Mouse (Mus musculus): ENCODE data around the gene Hnrnpc. TPM values are rescaled to one million over a fixed set of nuclear protein-coding genes. Genes with fewer than 3 reads are reported as not detected.

Gene Hnrnpc
- polyA plus RNA-seq (2012; rRNA removed): 53.7 and 58.5 TPM in 2 replicates

GRCm38 (mm10) chr14:52103856-52104676, at the start of gene Hnrnpc:
TSS of gene Hnrnpc (minus strand) at chr14:52104028.

GRCm38 (mm10) chr14:52110346-52110745, 6.5 kb upstream of the Hnrnpc start, which contains the start of gene Rpgrip1:
TSS of gene Rpgrip1 (plus strand) at chr14:52110704.

GRCm38 (mm10) chr14:52042359-52042758, 61.5 kb downstream of the Hnrnpc start, which contains the start of gene Olfr221:
TSS of gene Olfr221 (minus strand) at chr14:52042459.

Other genes starting within 250 kb of the Hnrnpc start
- 35.0 and 38.5 TPM in 2 replicates for gene Mettl17, start 219.2 kb downstream of the Hnrnpc start, polyA plus RNA-seq (2012; rRNA removed)
- 1.2 and 1.5 TPM in 2 replicates for gene Slc39a2, start 211.1 kb downstream of the Hnrnpc start, polyA plus RNA-seq (2012; rRNA removed)
- 264 and 278 TPM in 2 replicates for gene Ndrg2, start 189.9 kb downstream of the Hnrnpc start, polyA plus RNA-seq (2012; rRNA removed)
- not detected in 2 replicates for gene Tppp2, start 185.6 kb downstream of the Hnrnpc start, polyA plus RNA-seq (2012; rRNA removed)
- 0.15 and 0.18 TPM in 2 replicates for gene Rnase13, start 181.3 kb downstream of the Hnrnpc start, polyA plus RNA-seq (2012; rRNA removed)
- gene Arhgef40, start 119.3 kb downstream of the Hnrnpc start, polyA plus RNA-seq (2012; rRNA removed): 86.4 and 98.6 TPM in 2 replicates
- 0.50 and 0.54 TPM in 2 replicates for gene Tmem253, start 88.4 kb downstream of the Hnrnpc start, polyA plus RNA-seq (2012; rRNA removed)
- 148 and 152 TPM in 2 replicates for gene Zfp219, start 83.3 kb downstream of the Hnrnpc start, polyA plus RNA-seq (2012; rRNA removed)
- not detected in 2 replicates for gene Olfr221, start 61.6 kb downstream of the Hnrnpc start, polyA plus RNA-seq (2012; rRNA removed)
- gene Rpgrip1, start 6.7 kb upstream of the Hnrnpc start, polyA plus RNA-seq (2012; rRNA removed): 0.89 and 1.6 TPM in 2 replicates
- gene Supt16, start 93.4 kb upstream of the Hnrnpc start, polyA plus RNA-seq (2012; rRNA removed): 6.7 and 7.7 TPM in 2 replicates
- gene Chd8, start 153.8 kb upstream of the Hnrnpc start, polyA plus RNA-seq (2012; rRNA removed): 33.0 and 40.8 TPM in 2 replicates
- 27.3 and 44.7 TPM in 2 replicates for gene Tox4, start 175.1 kb upstream of the Hnrnpc start, polyA plus RNA-seq (2012; rRNA removed)
- gene Rab2b, start 175.5 kb upstream of the Hnrnpc start, polyA plus RNA-seq (2012; rRNA removed): 11.0 and 13.3 TPM in 2 replicates
- 24.8 and 31.2 TPM in 2 replicates for gene Mettl3, start 201.1 kb upstream of the Hnrnpc start, polyA plus RNA-seq (2012; rRNA removed)
- gene Sall2, start 224.7 kb upstream of the Hnrnpc start, polyA plus RNA-seq (2012; rRNA removed): 16.8 and 19.3 TPM in 2 replicates

Measured in ovary, adult 2 months (tissue).